Mouse (Mus musculus): ENCODE measurements around the gene Ncapg2.

DNA sequence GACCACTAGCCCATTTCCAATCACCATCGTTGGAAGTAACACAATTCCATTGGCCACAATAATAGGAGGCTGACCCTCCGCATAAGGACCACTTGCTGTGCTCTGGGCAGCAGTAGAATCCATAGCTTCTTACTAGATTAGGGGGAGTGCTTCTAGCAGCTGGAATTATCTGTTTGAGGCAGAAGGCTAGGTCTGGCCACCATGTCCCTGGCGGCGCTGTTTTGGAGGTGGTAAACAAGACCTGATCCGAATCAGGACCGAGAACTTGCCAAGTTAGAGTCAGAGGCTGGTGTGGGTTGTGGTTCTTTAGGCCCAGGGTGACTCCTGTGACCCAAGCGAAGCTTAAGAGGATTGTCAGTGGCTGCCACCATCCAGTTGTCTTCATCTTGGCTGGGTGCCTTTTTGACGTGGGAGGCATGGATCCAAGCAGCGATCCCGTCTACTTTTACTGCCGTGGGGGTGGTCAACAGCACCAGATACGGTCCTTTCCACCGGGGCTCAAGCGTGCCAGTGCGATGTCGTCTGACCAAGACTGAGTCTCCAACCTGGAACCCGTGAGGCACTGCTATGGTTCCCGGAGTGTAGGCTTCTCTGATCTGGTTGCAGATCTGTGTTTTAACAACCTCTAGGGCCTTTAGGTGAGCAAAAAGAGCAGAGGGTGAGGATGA lies 1.1 kb upstream of the Ncapg2 start:
- TF ChIP-seq POLR2A (IDR thresholded peaks at IDR 0.05; ENCODE audit: control insufficient read depth, extremely low read depth, insufficient read depth, low read length, poor library complexity), result no peak
- no peak for TF ChIP-seq CTCF (IDR thresholded peaks at IDR 0.05; ENCODE audit: borderline replicate concordance, control insufficient read depth, extremely low read depth, insufficient read depth, low read length, poor library complexity)
